Mouse (Mus musculus): ENCODE measurements around the gene Isg15. TPM values are rescaled to one million over a fixed set of nuclear protein-coding genes. Genes with fewer than 3 reads are reported as not detected.

The Isg15 gene
- total and polyA plus RNA-seq, 3 experiments: 4.8 to 5.4 TPM; not detected in 1

DNA sequence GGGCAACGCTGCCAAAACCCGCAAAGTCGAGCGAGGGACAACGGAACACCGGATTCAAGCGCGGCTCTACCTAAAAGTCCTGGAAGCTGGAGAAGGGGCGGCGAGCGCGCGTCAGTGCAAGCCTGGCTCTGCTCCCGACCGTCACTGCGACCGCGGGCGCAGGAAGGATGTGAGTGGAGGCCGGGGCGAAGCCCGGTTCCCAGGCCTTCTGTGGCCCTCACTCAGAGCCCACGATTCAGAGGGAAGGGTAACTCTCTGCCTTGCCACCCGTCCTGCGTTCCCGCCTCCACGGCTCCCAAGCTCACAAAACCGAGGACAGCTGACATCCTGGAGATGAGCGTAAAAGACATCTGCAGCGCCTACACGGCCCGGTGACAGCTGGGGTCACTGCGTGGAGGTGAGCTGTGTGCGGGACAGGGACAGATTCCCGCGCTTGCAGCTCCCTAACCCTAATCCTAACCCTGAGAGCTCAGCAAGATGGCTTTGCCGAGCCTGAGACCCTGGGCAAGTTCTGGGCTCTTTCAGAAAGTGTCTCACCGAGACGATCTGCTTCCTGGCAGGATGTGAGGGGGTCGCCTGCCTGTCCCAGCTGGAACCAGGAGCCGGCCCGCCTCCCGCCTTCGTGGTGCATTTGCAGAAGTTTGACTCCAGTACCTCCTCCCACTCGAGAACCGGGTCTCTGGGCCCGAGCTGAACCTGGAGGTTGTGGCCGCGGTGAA, 3.0 kb upstream of the Isg15 start (continued):
- peak; percentile 70; the same call in 1 of the 2 replicates for TF ChIP-seq E2F4 (IDR thresholded peaks at IDR 0.05; ENCODE audit: borderline replicate concordance, low read depth, low read length)

GRCm38 (mm10) chr4:156203001-156203412, 2.4 kb upstream of the Isg15 start, which contains the start of gene AW011738:
TSS of gene AW011738 (plus strand) at chr4:156203304.
- peak; percentile 97 for DNase-seq (ENCODE audit: low read depth, low spot score)
- peaks cover 0 to 9% of the 10 kb centered on the region in 2 experiments; a peak in 2 of 4 replicates for H3K36me3 ChIP-seq (ENCODE audit: control insufficient read depth in 1 of 2, insufficient read depth in 2 of 2, low read length in 2 of 2)
- H3K4me1 ChIP-seq (ENCODE audit: control insufficient read depth in 1 of 2, insufficient read depth in 2 of 2, low read length in 2 of 2): peaks cover 6 to 24% of the 10 kb centered on the region in 2 experiments; a peak in 3 of 4 replicates
- TF ChIP-seq ELF1 (IDR thresholded peaks at IDR 0.05; ENCODE audit: low read depth, low read length): no peak
- TF ChIP-seq POLR2AphosphoS2 (IDR thresholded peaks at IDR 0.05; ENCODE audit: low read length): peak; percentile 60; the same call in 1 of the 2 replicates
- peak; percentile 78 for TF ChIP-seq NELFE (IDR thresholded peaks at IDR 0.05; ENCODE audit: low read depth, low read length)
- peak; percentile 90 for TF ChIP-seq ZMIZ1 (IDR thresholded peaks at IDR 0.05; ENCODE audit: low read depth, low read length)
- peak; percentile 33; the same call in 1 of the 2 replicates for TF ChIP-seq MAZ (IDR thresholded peaks at IDR 0.05; ENCODE audit: low read depth, low read length)
- TF ChIP-seq ZKSCAN1 (IDR thresholded peaks at IDR 0.05; ENCODE audit: low read depth, low read length): no peak
- peak; percentile 77 to 83 for TF ChIP-seq POLR2A (IDR thresholded peaks at IDR 0.05; ENCODE audit: control insufficient read depth in 1 of 2, insufficient read depth in 1 of 2, low read depth in 1 of 2, low read length in 2 of 2, poor library complexity in 1 of 2)
- no peak for TF ChIP-seq EP300 (IDR thresholded peaks at IDR 0.05; ENCODE audit: low read depth in 1 of 2, low read length in 2 of 2)
- TF ChIP-seq HCFC1 (IDR thresholded peaks at IDR 0.05; ENCODE audit: low read depth, low read length): 0 out of 2 replicates have a peak, but pooled peaks have one; percentile 47
- TF ChIP-seq TBP (IDR thresholded peaks at IDR 0.05; ENCODE audit: low read depth, low read length): no peak
- TF ChIP-seq USF1 (IDR thresholded peaks at IDR 0.05; ENCODE audit: low read depth, low read length): no peak
- no peak for TF ChIP-seq TCF12 (IDR thresholded peaks at IDR 0.05; ENCODE audit: low read depth, low read length)
- TF ChIP-seq ETS1 (IDR thresholded peaks at IDR 0.05; ENCODE audit: low read depth, low read length): peak; percentile 47; the same call in 1 of the 2 replicates
- no peak for TF ChIP-seq SMC3 (IDR thresholded peaks at IDR 0.05; ENCODE audit: low read depth, low read length)
- H3K4me3 ChIP-seq (ENCODE audit: control insufficient read depth in 1 of 2, insufficient read depth in 1 of 2, low read depth in 2 of 2, low read length in 2 of 2): peak within 1 kb of the TSS; percentile 71 to 94
- H3K27me3 ChIP-seq (ENCODE audit: control insufficient read depth in 1 of 2, insufficient read depth in 2 of 2, low read length in 2 of 2): no peaks in the 10 kb centered on the region
- peak within 1 kb of the TSS; percentile 88 for H3K9ac ChIP-seq (ENCODE audit: control insufficient read depth, low read depth, low read length, poor library complexity, severe bottlenecking)
- peak within 1 kb of the TSS; percentile 93 for H3K27ac ChIP-seq (ENCODE audit: control insufficient read depth, low read depth, low read length)
- peaks cover 15% of the 10 kb centered on the region for H3K79me2 ChIP-seq (ENCODE audit: control insufficient read depth, insufficient read depth, low read length, poor library complexity)
- H3K9me3 ChIP-seq (replicated peaks; ENCODE audit: insufficient read depth, low read length): no peaks in the 10 kb centered on the region

DNA sequence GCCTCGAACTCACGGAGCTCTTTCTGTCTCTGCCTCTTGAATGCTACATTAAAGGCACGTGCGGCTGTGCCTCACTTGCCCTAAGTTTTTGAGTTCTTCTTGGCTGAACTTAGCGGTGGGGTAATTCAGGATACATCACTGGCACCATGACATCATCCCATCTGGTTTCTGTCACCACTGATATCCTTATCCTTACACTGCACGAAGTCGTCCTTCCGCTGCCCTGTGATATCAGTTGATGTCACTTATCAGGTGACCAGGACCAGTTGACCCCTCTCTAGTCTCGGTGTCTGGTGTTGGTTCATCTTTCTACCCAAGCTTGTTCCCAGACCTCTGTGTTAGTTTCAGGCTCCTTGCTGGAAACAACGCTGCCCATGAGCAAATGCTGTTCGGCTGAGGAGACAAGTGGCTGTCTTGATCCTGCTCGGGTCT, 1.9 kb upstream of the Isg15 start:
- peaks cover 6 to 24% of the 10 kb centered on the region in 2 experiments; a peak in 3 of 4 replicates for H3K4me1 ChIP-seq (ENCODE audit: control insufficient read depth in 1 of 2, insufficient read depth in 2 of 2, low read length in 2 of 2)
- H3K9ac ChIP-seq (ENCODE audit: control insufficient read depth, low read depth, low read length, poor library complexity, severe bottlenecking): peak overlapping the region; percentile 49
- peaks cover 0 to 9% of the 10 kb centered on the region in 2 experiments; a peak in 2 of 4 replicates for H3K36me3 ChIP-seq (ENCODE audit: control insufficient read depth in 1 of 2, insufficient read depth in 2 of 2, low read length in 2 of 2)
- TF ChIP-seq JUND (IDR thresholded peaks at IDR 0.05; ENCODE audit: low read depth, low read length) (peak; percentile 71; the same call in 1 of the 2 replicates), MEF2A (IDR thresholded peaks at IDR 0.05; ENCODE audit: extremely low read depth, insufficient replicate concordance, low read depth, low read length, poor library complexity, severe bottlenecking) (0 out of 2 replicates have a peak, but pooled peaks have one; percentile 36), HCFC1 (IDR thresholded peaks at IDR 0.05; ENCODE audit: low read depth, low read length) (0 out of 2 replicates have a peak, but pooled peaks have one; percentile 33), MXI1 (IDR thresholded peaks at IDR 0.05; ENCODE audit: low read depth, low read length) (peak; percentile 89), EP300 (IDR thresholded peaks at IDR 0.05; ENCODE audit: low read depth in 1 of 2, low read length in 2 of 2) (peak; percentile 94 to 98), MAZ (IDR thresholded peaks at IDR 0.05; ENCODE audit: low read depth, low read length) (peak; percentile 71), ELF1 (IDR thresholded peaks at IDR 0.05; ENCODE audit: low read depth, low read length) (no peak), TCF12 (IDR thresholded peaks at IDR 0.05; ENCODE audit: low read depth, low read length) (peak; percentile 99), TBP (IDR thresholded peaks at IDR 0.05; ENCODE audit: low read depth, low read length) (peak; percentile 88), NELFE (IDR thresholded peaks at IDR 0.05; ENCODE audit: low read depth, low read length) (no peak; the same call in none of the 2 replicates), TAL1 (IDR thresholded peaks at IDR 0.05; ENCODE audit: low read length) (peak; percentile 96), POLR2AphosphoS2 (IDR thresholded peaks at IDR 0.05; ENCODE audit: low read length) (no peak), USF2 (IDR thresholded peaks at IDR 0.05; ENCODE audit: borderline replicate concordance in 1 of 2, insufficient read depth in 1 of 2, low read depth in 1 of 2, low read length in 2 of 2) (no peak), MYC (IDR thresholded peaks at IDR 0.05; ENCODE audit: low read depth, low read length) (peak; percentile 90), MAX (IDR thresholded peaks at IDR 0.05; ENCODE audit: low read length) (peak; percentile 94), SIN3A (IDR thresholded peaks at IDR 0.05; ENCODE audit: low read length) (peak; percentile 90), ZKSCAN1 (IDR thresholded peaks at IDR 0.05; ENCODE audit: low read depth, low read length) (no peak), E2F4 (IDR thresholded peaks at IDR 0.05; ENCODE audit: borderline replicate concordance, low read depth, low read length) (peak; percentile 34; the same call in 1 of the 2 replicates), GATA1 (IDR thresholded peaks at IDR 0.05; ENCODE audit: low read depth, low read length) (peak; percentile 98)

More for the DNA sequence above, 1.9 kb upstream of the Isg15 start:
- peak overlapping the region; percentile 93 for H3K27ac ChIP-seq (ENCODE audit: control insufficient read depth, low read depth, low read length)
- no peaks in the 10 kb centered on the region for H3K9me3 ChIP-seq (replicated peaks; ENCODE audit: insufficient read depth, low read length)
- peak; percentile 91 for DNase-seq (ENCODE audit: low read depth, low spot score)
- H3K27me3 ChIP-seq (ENCODE audit: control insufficient read depth in 1 of 2, insufficient read depth in 2 of 2, low read length in 2 of 2): no peaks in the 10 kb centered on the region
- H3K4me3 ChIP-seq (ENCODE audit: control insufficient read depth in 1 of 2, insufficient read depth in 1 of 2, low read depth in 2 of 2, low read length in 2 of 2): peak overlapping the region; percentile 36 to 56
- peaks cover 15% of the 10 kb centered on the region for H3K79me2 ChIP-seq (ENCODE audit: control insufficient read depth, insufficient read depth, low read length, poor library complexity)
